9 mouse cellular contexts compared by ENCODE assay signal in the genomic region with DNA sequence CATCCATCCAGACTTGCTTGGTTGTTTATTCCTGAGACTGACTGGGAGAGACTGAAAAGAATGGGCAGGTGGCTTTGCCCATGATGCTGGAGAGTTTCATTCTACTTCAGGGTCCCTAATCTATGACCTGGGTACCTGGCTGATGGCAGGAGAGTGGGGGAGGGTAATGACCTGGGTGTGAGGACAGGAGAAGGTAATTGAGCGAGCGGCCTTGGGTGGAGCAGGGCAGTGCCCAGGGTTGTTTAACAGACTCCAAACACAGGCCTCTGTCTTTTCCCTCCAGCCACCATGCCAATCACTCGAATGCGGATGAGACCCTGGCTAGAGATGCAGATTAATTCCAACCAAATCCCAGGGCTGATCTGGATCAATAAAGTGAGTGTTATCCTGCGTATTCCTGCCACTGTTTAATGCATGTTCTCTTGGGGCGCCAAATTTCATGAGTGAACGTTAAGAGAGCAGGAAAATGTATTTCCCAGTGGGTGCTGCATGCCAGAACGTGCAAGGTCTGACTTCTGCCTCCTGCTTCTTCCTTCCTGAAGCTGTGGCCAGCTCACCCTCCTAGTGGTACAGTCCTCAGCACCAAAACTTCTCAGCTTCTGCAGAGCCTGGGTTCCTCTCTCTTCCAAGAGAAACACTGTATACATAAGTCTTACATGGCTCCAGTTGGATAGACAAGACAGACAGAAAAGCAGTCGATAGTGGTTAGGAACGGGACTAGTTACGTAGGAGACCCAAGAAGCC. TPM values are rescaled to one million over a fixed set of nuclear protein-coding genes. Genes with fewer than 3 reads are reported as not detected.
DNase-seq lines count a peak whose midpoint lies in the region; ATAC-seq and TF ChIP-seq lines count a peak whose summit lies in the region.
"Had no signal": no experiment of that assay in that cellular context is flagged by ENCODE, and none has a peak within 500 bp of the region (broad histone marks: within the 10 kb centered on the region; RNA-seq: fewer than 3 reads in every experiment).

No protein-coding gene starts in this region.

- no peaks in the 10 kb centered on the region for H3K9me3 ChIP-seq in heart, embryonic 11.5 days (replicated peaks; ENCODE audit: control insufficient read depth, low read length)
- no peaks in the 10 kb centered on the region for H3K9me3 ChIP-seq in forebrain, postnatal 0 days (ENCODE audit: low read length)
- H3K9me3 ChIP-seq in liver, embryonic 13.5 days (replicated peaks), result no peaks in the 10 kb centered on the region
- H3K9me3 ChIP-seq: G1E had no signal

- WGBS in heart, embryonic 11.5 days (ENCODE audit: insufficient replicate concordance), result 82% methylated on average over 11 of the region's 11 CpGs
- 78% methylated on average over 11 of the region's 11 CpGs for WGBS in forebrain, postnatal 0 days
- WGBS in liver, embryonic 13.5 days (ENCODE audit: insufficient replicate concordance), result 66% methylated on average over 11 of the region's 11 CpGs

- peaks cover 8% of the 10 kb centered on the region; the same call in 1 of the 2 replicates for H3K36me3 ChIP-seq in heart, embryonic 11.5 days (ENCODE audit: control insufficient read depth, insufficient read depth, low read length)
- H3K36me3 ChIP-seq in forebrain, postnatal 0 days (ENCODE audit: insufficient read depth), result no peaks in the 10 kb centered on the region
- H3K36me3 ChIP-seq in liver, embryonic 13.5 days, result peaks cover 23% of the 10 kb centered on the region

- H3K4me3 ChIP-seq in heart, embryonic 11.5 days (ENCODE audit: low read depth, low read length), result peak overlapping the region; percentile 78; the same call in 1 of the 2 replicates
- H3K4me3 ChIP-seq in forebrain, postnatal 0 days (ENCODE audit: low read depth, low read length), result peak overlapping the region; percentile 67
- peak overlapping the region; percentile 68 for H3K4me3 ChIP-seq in liver, embryonic 13.5 days (replicated peaks)

- DNase-seq in heart, postnatal 10 days, result no peak
- peak; percentile 36 for DNase-seq in CD4-positive helper T cell, adult 2 months (ENCODE audit: low read depth, low spot score)
- DNase-seq in forebrain, postnatal 0 days, result no peak
- no peak for DNase-seq in liver, embryonic 13.5 days
- no peak for DNase-seq in adrenal gland, adult 2 months
- no peak for DNase-seq in frontal cortex, postnatal 14 days (ENCODE audit: low spot score in 2 of 2)
- no peak for DNase-seq in urinary bladder, postnatal 36 days (ENCODE audit: low spot score in 2 of 2)

- ATAC-seq in heart, embryonic 11.5 days (replicated peaks; ENCODE audit: insufficient number of reproducible peaks, low FRiP score, low TSS enrichment), result no peak
- ATAC-seq in forebrain, postnatal 0 days, result no peak
- ATAC-seq in liver, embryonic 13.5 days (ENCODE audit: low read depth), result no peak

- H3K27ac ChIP-seq in heart, embryonic 11.5 days (ENCODE audit: low read depth, low read length), result no peak overlapping the region
- H3K27ac ChIP-seq in forebrain, postnatal 0 days (ENCODE audit: low read depth, low read length), result no peak overlapping the region
- H3K27ac ChIP-seq in liver, embryonic 13.5 days, result no peak overlapping the region

- intact Hi-C loops in heart, postnatal 10 days (cut with DNase I), result no loop called here

- no peaks in the 10 kb centered on the region; the same call in 1 of the 2 replicates for H3K4me1 ChIP-seq in heart, embryonic 11.5 days (ENCODE audit: control insufficient read depth, insufficient read depth, low read length)
- no peaks in the 10 kb centered on the region for H3K4me1 ChIP-seq in forebrain, postnatal 0 days (ENCODE audit: insufficient read depth)
- peaks cover 26% of the 10 kb centered on the region for H3K4me1 ChIP-seq in liver, embryonic 13.5 days (replicated peaks)

- H3K4me2 ChIP-seq in heart, embryonic 11.5 days, result peak overlapping the region; percentile 68
- H3K4me2 ChIP-seq in forebrain, postnatal 0 days (ENCODE audit: low read depth), result peak overlapping the region; percentile 95
- H3K4me2 ChIP-seq in liver, embryonic 13.5 days, result peak overlapping the region; percentile 88

- no peak for TF ChIP-seq CTCF in forebrain, postnatal 0 days (IDR thresholded peaks at IDR 0.05; ENCODE audit: low read depth)

- H3K9ac ChIP-seq in heart, embryonic 11.5 days (ENCODE audit: low read depth, low read length), result no peak overlapping the region
- no peak overlapping the region for H3K9ac ChIP-seq in forebrain, postnatal 0 days
- H3K9ac ChIP-seq in liver, embryonic 13.5 days, result peak overlapping the region; percentile 66

- H3K27me3 ChIP-seq in heart, embryonic 11.5 days (ENCODE audit: control insufficient read depth, insufficient read depth, low read length), result no peaks in the 10 kb centered on the region
- H3K27me3 ChIP-seq in forebrain, postnatal 0 days (ENCODE audit: insufficient read depth, low read length), result no peaks in the 10 kb centered on the region
- H3K27me3 ChIP-seq in liver, embryonic 13.5 days, result peaks cover 43% of the 10 kb centered on the region

RNA-seq across cellular contexts. Expression of a gene that starts 1.4 kb away (rescaled TPM):
- 8.5 and 8.8 TPM in 2 replicates for polyA plus RNA-seq in heart, embryonic 11.5 days (2014; fragmentation: Nextera tagmentation; extraction: Ambion mirVana)
- 10 to 100 TPM; 15.3 to 18.4 TPM for total RNA-seq in heart, postnatal 10 days (2021)
- total RNA-seq in forebrain, postnatal 0 days (2014; rRNA removed), result 3.1 and 3.7 TPM in 2 replicates
- polyA plus RNA-seq in forebrain, postnatal 0 days (2015; fragmentation: Nextera tagmentation; extraction: Ambion mirVana), result 3.2 and 4.0 TPM in 2 replicates
- polyA plus RNA-seq in liver, embryonic 13.5 days (2015; fragmentation: Nextera tagmentation; extraction: Ambion mirVana), result 6.7 and 8.1 TPM in 2 replicates
- 10 to 100 TPM; 22.7 to 35.5 TPM for total RNA-seq in adrenal gland, adult 2 months (2021)
- polyA plus RNA-seq in adrenal gland, adult 2 months (2012; rRNA removed), result 43.7 and 59.0 TPM in 2 replicates

RNA-seq across cellular contexts. Expression of a gene that starts 1.8 kb away (rescaled TPM):
- 0.24 TPM in 1 of 2 replicates, not detected in the other for polyA plus RNA-seq in heart, embryonic 11.5 days (2014; fragmentation: Nextera tagmentation; extraction: Ambion mirVana)
- total RNA-seq in heart, postnatal 10 days (2021), result under 1 TPM in 1 of 2 experiments, not detected in 1; 0.30 TPM
- 1.5 TPM in 1 of 2 replicates, not detected in the other for total RNA-seq in forebrain, postnatal 0 days (2014; rRNA removed)
- polyA plus RNA-seq in forebrain, postnatal 0 days (2015; fragmentation: Nextera tagmentation; extraction: Ambion mirVana), result not detected in 2 replicates
- not detected in 2 replicates for polyA plus RNA-seq in liver, embryonic 13.5 days (2015; fragmentation: Nextera tagmentation; extraction: Ambion mirVana)
- total RNA-seq in adrenal gland, adult 2 months (2021), result under 1 TPM; 0.43 to 0.45 TPM
- polyA plus RNA-seq in adrenal gland, adult 2 months (2012; rRNA removed), result 1.4 and 1.5 TPM in 2 replicates
- total RNA-seq: G1E had no signal
- polyA plus RNA-seq: G1E had no signal

RNA-seq across cellular contexts. Expression of a gene that starts 50.6 kb away (rescaled TPM):
- not detected in 2 replicates for polyA plus RNA-seq in heart, embryonic 11.5 days (2014; fragmentation: Nextera tagmentation; extraction: Ambion mirVana)
- not detected for total RNA-seq in heart, postnatal 10 days (2021)
- total RNA-seq in forebrain, postnatal 0 days (2014; rRNA removed), result 0.23 and 0.29 TPM in 2 replicates
- polyA plus RNA-seq in forebrain, postnatal 0 days (2015; fragmentation: Nextera tagmentation; extraction: Ambion mirVana), result 0.10 and 0.18 TPM in 2 replicates
- not detected in 2 replicates for polyA plus RNA-seq in liver, embryonic 13.5 days (2015; fragmentation: Nextera tagmentation; extraction: Ambion mirVana)
- total RNA-seq in adrenal gland, adult 2 months (2021), result not detected
- 0.06 and 0.12 TPM in 2 replicates for polyA plus RNA-seq in adrenal gland, adult 2 months (2012; rRNA removed)
- polyA plus RNA-seq: G1E had no signal
